Mouse (Mus musculus) C2C12 (cell line): ENCODE data around the gene Npw. TPM values are rescaled to one million over a fixed set of nuclear protein-coding genes. Genes with fewer than 3 reads are reported as not detected.

Experiments used
- H3K27me3 ChIP-seq: one replicate; pipeline ENCODE4 v1.6.1; 2011; ENCODE audit not compliant: control insufficient read depth, insufficient read depth, insufficient read length
- H3K36me3 ChIP-seq: one replicate; pipeline ENCODE4 v1.6.1; 2011; ENCODE audit not compliant: control insufficient read depth, insufficient read depth
- H3K4me3 ChIP-seq: one replicate; pipeline ENCODE4 v1.5.1; 2011; ENCODE audit warnings: mild to moderate bottlenecking, control low read depth; ENCODE audit not compliant: poor library complexity, insufficient read depth, severe bottlenecking
- H3K79me2 ChIP-seq: one replicate; pipeline ENCODE4 v1.6.1; 2011; ENCODE audit not compliant: control insufficient read depth, insufficient read depth
- H3K79me3 ChIP-seq: one replicate; pipeline ENCODE4 v1.6.1; 2011; ENCODE audit warnings: low read depth, control low read depth
- H3ac ChIP-seq: one replicate; pipeline ENCODE3; 2011; ENCODE audit warnings: low read depth; ENCODE audit not compliant: control insufficient read depth, insufficient read length
- CEBPB ChIP-seq: IDR thresholded peaks from one replicate; pipeline ENCODE4 v1.6.1; 2011; ENCODE audit warnings: low read depth, mild to moderate bottlenecking, control low read depth, moderate library complexity
- CTCF ChIP-seq: IDR thresholded peaks from one replicate; pipeline ENCODE4 v1.5.1; 2011; ENCODE audit not compliant: control insufficient read depth, insufficient read depth, insufficient read length
- FOSL1 ChIP-seq: IDR thresholded peaks from one replicate; pipeline ENCODE4 v1.8.0; 2011; ENCODE audit warnings: mild to moderate bottlenecking, low read length; ENCODE audit not compliant: poor library complexity, insufficient read depth, severe bottlenecking
- MAX ChIP-seq: IDR thresholded peaks from one replicate; pipeline ENCODE4 v1.6.1; 2011; ENCODE audit warnings: mild to moderate bottlenecking, control low read depth
- MYOD1 ChIP-seq: IDR thresholded peaks from one replicate; pipeline ENCODE4 v1.6.1; 2011; ENCODE audit warnings: low read depth; ENCODE audit not compliant: control insufficient read depth, insufficient read length
- MYOG ChIP-seq: IDR thresholded peaks from one replicate; pipeline ENCODE4 v1.6.1; 2011; ENCODE audit not compliant: control insufficient read depth, insufficient read length; ENCODE audit errors: extremely low read depth
- USF1 ChIP-seq: IDR thresholded peaks from one replicate; pipeline ENCODE4 v1.6.1; 2011; ENCODE audit warnings: low read depth, mild to moderate bottlenecking, control low read depth, moderate library complexity
- polyA plus RNA-seq: library from polyadenylated mRNA; unstranded; fragments of >200 nt; fragmentation: generic; extraction: Trizol; gene quantifications from one replicate; pipeline ENCODE4 v1.2.1, GENCODE M21; 2012; ENCODE audit warnings: missing spikeins

Gene Npw
- polyA plus RNA-seq, 1 experiment: 0.42 TPM

GRCm38 (mm10) chr17:24644875-24645721 is 13.2 kb downstream of the Npw start:
- H3K79me3 ChIP-seq: no peaks in the 10 kb centered on the region
- peak overlapping the region; percentile 19 for H3ac ChIP-seq
- TF ChIP-seq MAX: no peak
- no peaks in the 10 kb centered on the region for H3K27me3 ChIP-seq
- H3K36me3 ChIP-seq: no peaks in the 10 kb centered on the region
- H3K4me3 ChIP-seq: no peak overlapping the region
- H3K79me2 ChIP-seq: no peaks in the 10 kb centered on the region

DNA sequence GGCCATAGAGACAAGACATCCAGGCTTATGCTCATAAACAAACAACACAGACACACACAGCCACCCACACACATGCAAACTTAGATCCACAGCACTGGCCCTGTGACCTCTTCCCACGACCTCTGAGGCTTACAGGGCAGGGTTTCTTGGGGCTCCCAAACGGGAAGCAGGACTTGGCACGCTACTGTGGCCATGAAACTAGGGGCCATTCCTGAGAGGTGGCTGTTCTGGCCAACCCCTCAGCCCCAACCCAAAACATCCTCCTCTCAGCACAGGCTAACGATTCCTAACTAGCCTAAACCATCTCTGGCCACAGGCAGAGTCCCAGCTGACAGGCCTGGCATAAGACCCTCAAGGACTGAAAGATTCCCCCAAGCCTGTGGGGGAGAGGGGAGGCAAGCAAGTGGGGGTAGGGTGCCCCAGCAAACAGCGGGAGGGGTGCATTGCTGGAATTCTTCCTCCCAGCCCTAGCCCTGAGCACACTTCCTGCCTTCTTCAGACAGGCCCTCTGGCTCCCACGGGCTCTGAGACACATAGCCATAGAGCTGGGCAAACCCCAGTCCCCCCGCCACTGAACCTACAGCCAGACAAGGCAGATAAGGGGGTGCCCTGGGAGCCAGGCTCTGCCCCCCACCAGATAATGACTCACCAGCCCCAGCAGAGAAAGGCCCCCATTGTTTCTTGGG is 14.1 kb downstream of the Npw start:
- Histone ChIP-seq H3K36me3 (no peaks in the 10 kb centered on the region), H3ac (no peak overlapping the region), H3K79me3 (no peaks in the 10 kb centered on the region), H3K4me3 (no peak overlapping the region), H3K27me3 (no peaks in the 10 kb centered on the region), H3K79me2 (no peaks in the 10 kb centered on the region)
- no peak for TF ChIP-seq MAX
- no peak for TF ChIP-seq MYOG
- no peak for TF ChIP-seq FOSL1
- TF ChIP-seq CTCF: no peak
- no peak for TF ChIP-seq MYOD1

DNA sequence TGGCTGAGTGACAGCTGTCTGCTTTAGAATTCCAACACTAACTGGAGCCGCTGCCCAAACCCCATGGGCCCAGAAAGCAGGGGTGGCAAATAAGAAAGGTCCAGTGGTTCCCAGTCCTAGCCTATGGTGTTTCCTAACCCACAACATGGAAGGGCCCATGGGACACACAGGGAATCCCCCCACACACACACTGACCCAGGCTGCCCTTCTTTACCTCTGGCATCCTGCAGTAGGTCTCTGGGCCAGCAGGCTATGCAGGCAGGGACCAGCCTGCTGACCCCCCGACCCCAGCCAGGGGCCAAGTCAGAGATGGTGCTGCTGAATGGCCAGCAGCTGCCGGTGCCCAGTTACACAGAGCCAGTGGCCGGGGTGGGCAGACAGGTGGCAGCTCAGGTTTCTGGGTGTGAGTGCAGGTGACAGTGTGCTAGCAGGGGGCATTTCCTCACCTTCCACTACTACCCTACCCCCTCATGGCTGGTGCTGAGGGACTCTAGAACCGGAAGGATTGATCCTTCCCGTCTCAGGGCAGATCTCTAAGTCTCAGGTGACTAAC is 15.4 kb downstream of the Npw start:
- no peak overlapping the region for H3K4me3 ChIP-seq
- TF ChIP-seq USF1 (no peak), CTCF (no peak), MYOD1 (no peak), FOSL1 (no peak), CEBPB (no peak), MYOG (no peak), MAX (no peak)
- H3K79me3 ChIP-seq: no peaks in the 10 kb centered on the region
- H3ac ChIP-seq: no peak overlapping the region
- H3K79me2 ChIP-seq: no peaks in the 10 kb centered on the region
- H3K27me3 ChIP-seq: no peaks in the 10 kb centered on the region
- H3K36me3 ChIP-seq: no peaks in the 10 kb centered on the region

DNA sequence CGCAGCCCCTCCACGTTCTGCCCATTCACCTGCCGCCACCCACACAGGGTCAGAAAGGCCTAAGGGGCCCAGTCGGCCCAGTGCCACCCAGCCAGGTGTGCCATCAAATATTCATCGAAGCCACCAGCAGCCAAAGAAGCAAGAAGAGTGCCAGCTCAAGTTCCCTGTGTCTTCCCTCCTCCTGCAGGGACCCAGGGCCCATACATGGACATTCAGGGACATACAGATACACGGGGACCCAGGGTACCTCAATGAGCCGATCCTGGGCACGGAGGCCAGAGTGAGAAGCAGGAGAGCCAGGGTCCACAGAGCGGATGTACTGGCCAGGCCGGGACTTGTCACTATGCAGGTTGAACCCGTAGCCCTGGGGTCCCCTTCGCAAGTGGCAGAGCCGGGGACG is 16.3 kb downstream of the Npw start:
- H3ac ChIP-seq: no peak overlapping the region
- H3K27me3 ChIP-seq: no peaks in the 10 kb centered on the region
- no peak for TF ChIP-seq FOSL1
- no peak for TF ChIP-seq CTCF
- TF ChIP-seq USF1: no peak
- TF ChIP-seq MYOD1: no peak
- no peak for TF ChIP-seq MYOG
- TF ChIP-seq MAX: no peak
- no peak for TF ChIP-seq CEBPB
- no peaks in the 10 kb centered on the region for H3K79me2 ChIP-seq
- H3K4me3 ChIP-seq: no peak overlapping the region
- no peaks in the 10 kb centered on the region for H3K36me3 ChIP-seq
- H3K79me3 ChIP-seq: no peaks in the 10 kb centered on the region

- Histone ChIP-seq H3K27me3 (no peaks in the 10 kb centered on the region), H3K4me3 (no peak overlapping the region), H3ac (no peak overlapping the region), H3K79me2 (no peaks in the 10 kb centered on the region), H3K36me3 (no peaks in the 10 kb centered on the region), H3K79me3 (no peaks in the 10 kb centered on the region)
- TF ChIP-seq MYOD1 (no peak), USF1 (no peak), FOSL1 (no peak), MYOG (no peak), MAX (no peak), CTCF (no peak), CEBPB (no peak)
These were observed 17.7 kb downstream of the Npw start for GRCm38 (mm10) chr17:24640581-24640980.
